Mouse (Mus musculus) layer of hippocampus, adult 18-20 months (tissue): ENCODE measurements at regions not wholly inside any gene's neighbourhood (a gene's known extent, or its start where the extent isn't known, plus 50 kb on each side); places are given as distances from the start of the nearest gene placed in this dataset.

Source experiments
- DNase-seq, 2 experiments: peaks; one replicate each; pipeline ENCODE4 v3.0.0; 2022; ENCODE audit warnings: low spot score in 2 of 2

GRCm38 (mm10) chr16:30118876-30119275 is 54.7 kb downstream of the Hes1 start:
- no peak for DNase-seq

- DNase-seq: no peak
Observed at GRCm38 (mm10) chr16:30120330-30121265, 56.4 kb downstream of the Hes1 start.

DNA sequence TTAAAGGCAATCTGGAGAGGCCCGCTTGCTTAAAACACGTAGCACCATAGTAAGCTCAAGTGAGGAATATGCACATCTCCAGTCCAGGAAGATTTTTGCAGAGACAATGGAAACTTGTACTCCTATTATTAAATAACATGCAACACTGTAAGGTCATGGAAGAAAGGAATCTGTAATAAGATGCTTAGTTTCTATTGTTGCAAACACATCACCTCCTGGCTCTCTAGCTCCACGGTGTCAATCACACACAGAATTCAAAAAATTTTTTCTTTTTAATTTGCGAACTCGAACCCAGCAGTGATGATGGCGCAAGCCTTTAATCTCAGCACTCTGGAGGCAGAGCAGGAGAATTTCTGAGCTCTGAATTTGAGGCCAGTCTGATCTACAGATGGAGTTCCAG is 57.4 kb downstream of the Hes1 start:
- no peak for DNase-seq

- DNase-seq: no peak
Observed at GRCm38 (mm10) chr16:30122211-30123070, 58.3 kb downstream of the Hes1 start.

GRCm38 (mm10) chr16:30127015-30127414 is 62.8 kb downstream of the Hes1 start:
- no peak for DNase-seq

GRCm38 (mm10) chr16:30128787-30129186 is 64.6 kb downstream of the Hes1 start:
- no peak for DNase-seq

- no peak for DNase-seq
Observed at GRCm38 (mm10) chr16:30129218-30130112, 65.3 kb downstream of the Hes1 start.

GRCm38 (mm10) chr16:30130113-30130471 is 65.9 kb downstream of the Hes1 start:
- DNase-seq: no peak

DNA sequence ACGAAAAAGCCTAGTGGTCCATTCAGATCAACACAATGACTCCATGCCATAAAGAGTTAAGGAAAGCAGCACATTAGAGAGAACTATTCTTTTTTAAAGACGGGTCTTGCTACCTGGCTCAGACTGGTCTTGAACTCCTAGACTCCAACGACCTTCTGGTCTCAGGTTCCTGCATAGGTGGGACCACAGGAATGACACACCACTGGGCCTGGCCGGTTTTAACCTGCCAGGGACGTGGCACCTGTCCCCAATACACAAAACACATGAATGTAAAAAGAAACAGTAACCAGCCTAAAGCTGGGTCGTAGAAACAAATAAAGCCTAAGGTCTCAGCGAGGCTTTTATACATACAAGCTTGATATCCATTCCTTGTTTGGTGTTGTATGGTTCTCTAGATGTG is 67.9 kb downstream of the Hes1 start:
- no peak for DNase-seq

GRCm38 (mm10) chr16:30134642-30135165 is 70.5 kb downstream of the Hes1 start:
- DNase-seq: no peak

DNA sequence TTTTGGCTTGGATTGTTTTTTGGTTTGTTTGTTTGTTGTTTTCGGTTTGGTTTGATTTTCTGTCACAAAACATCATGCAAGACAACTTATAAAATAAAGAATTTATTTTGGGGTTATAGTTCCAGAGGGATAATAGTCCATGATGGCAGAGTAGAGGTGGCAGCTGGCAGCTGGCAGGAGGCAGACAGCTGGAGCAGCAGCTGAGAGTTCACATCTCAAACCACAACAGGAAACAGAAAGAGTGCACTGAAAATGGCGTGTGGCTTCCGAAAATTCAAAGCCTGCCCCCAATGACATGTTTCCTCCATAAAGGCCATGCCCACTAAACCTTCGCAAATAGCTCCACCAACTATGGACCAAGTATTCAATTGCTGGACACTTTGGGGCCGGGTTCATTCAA is 72.7 kb downstream of the Hes1 start:
- no peak for DNase-seq

DNA sequence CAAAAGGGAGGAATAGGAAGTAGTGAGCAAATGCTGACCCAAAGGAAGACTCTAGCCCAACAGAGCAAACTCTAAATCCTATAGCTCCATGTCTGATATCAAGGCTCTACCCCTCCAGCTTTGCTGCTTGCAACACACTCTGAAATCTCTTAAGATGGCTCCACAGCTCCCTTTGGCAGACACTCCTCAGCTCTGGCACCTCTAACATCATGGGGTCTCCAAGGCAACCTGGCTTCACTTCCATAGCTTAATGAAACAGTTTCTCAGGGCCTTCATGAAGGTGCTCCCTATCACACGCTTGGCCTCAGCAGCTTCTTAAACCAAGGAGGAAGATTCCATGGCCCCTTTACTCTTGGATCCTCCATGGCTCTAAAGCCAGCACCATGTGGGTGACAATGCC is 73.6 kb downstream of the Hes1 start:
- no peak for DNase-seq

DNA sequence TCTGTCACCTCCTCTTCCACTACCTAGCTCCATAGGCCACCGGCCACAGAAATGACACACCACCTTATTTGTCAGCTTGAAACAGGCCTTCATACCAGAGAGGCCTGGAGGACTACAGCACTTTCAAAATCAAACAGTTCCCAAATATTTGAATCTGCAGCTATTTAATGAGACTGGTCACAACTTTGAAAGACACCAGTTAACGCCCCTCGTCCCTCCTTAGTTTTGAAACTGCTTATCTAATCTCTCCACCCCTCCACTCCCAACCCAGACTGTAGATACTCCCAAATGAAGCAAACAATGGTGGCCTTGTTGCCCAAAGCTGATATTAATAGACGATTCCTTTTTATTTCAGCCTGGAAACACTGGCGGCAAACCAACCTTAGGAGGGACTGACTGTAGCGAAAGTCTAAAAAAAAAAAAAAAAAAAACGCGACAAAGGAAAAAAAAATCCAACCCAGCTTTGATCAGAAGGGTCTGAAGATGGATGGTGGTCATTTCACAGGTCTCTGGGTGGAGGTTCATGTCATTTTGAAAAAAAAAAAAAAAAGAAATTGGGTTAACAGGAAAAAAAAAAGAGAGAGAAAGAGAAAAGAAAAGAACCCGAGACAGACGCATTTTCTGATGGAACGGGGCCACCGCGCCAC is 80.8 kb downstream of the Hes1 start:
- no peak for DNase-seq

DNA sequence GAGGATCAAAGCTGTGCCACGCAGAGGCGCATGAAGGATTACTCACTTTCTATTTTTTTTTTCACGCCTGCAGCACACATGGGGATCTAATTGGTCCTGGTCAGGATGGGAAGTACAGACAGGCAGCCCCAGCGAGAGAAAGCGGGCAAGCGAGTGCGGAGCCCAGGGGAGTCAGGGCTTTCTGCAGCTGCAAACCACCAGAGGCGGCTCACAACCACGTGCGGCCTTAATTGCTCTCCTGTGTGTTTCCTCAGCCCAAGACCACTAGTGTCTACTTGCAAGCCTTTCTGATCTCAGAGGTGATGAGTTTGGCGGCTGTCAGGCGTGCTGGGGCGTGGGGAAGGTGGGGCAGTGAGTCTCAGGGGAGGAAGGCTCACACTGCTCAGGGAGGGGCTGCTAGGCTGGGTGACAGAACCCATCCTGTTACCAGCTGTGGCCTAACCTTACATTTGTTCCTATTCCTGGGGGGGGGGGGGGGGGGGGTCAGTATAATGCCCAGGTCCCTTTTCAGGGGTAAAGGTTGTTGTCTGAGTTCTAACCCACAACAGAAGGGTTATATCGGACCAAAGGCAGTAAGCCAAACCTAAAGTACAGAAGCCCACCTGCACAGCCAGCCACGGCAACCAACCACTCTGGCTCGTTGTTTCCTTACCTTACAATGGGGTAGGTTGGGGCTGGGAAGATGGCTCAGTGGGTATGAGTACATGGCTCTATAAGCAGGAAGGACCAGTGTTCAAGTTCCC is 81.5 kb downstream of the Hes1 start:
- DNase-seq: peak in 1 of 2 experiments; percentile 47

DNA sequence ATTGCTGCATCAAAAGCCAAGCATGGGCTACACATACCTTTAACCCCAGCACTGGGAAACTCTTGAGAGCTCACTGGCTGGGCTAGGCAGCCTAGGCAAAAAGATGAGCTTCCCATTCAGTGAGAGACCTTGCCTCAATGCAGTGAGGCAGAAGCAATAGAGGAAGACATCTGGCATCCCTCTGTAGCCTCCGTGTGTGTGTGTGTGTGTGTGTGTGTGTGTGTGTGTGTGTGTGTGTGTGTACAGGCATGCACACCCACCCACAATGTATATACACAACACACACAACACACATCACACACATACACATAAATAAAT is 82.0 kb downstream of the Hes1 start:
- DNase-seq: no peak

GRCm38 (mm10) chr16:30147296-30147695 is 83.1 kb downstream of the Hes1 start:
- DNase-seq: no peak

DNA sequence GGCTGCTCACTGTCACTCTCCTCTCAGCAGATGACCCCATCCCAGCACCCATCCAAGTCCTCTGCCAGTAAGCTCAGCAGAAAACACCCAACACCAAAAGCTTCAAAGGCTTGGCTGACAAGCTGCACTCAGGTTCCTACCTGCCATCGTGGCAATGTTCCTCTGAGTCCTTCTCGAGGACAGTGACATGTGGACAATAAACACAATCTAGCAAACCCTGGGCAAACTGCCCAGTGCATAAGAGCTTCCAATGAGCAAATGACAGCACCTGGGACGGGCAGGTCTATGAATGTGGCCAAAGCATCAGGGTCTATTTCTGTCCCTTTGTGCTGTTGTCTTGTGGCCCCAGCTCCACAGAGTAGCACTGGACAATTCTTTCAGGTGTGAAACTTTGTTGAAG is 86.9 kb downstream of the Hes1 start:
- no peak for DNase-seq

DNA sequence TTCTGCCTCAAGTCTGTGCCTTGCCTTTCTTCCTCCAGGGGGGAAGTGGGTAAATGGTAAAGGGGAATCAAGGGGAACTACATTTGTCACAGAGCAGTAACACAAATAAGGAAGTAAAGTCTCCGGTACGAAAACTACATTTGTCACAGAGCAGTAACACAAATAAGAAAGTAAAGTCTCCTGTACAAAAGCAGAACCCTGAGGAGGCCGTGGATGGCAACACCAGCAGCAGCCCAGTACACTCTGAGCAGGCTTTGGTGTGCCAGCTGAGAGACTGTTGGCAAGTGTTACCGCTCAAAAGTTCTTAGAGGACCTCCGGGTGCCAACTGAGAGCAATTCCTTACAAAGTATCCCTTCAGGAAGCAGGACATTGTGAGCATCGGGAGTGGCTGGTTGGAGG is 90.9 kb downstream of the Hes1 start:
- DNase-seq: peak in 1 of 2 experiments; percentile 41

DNA sequence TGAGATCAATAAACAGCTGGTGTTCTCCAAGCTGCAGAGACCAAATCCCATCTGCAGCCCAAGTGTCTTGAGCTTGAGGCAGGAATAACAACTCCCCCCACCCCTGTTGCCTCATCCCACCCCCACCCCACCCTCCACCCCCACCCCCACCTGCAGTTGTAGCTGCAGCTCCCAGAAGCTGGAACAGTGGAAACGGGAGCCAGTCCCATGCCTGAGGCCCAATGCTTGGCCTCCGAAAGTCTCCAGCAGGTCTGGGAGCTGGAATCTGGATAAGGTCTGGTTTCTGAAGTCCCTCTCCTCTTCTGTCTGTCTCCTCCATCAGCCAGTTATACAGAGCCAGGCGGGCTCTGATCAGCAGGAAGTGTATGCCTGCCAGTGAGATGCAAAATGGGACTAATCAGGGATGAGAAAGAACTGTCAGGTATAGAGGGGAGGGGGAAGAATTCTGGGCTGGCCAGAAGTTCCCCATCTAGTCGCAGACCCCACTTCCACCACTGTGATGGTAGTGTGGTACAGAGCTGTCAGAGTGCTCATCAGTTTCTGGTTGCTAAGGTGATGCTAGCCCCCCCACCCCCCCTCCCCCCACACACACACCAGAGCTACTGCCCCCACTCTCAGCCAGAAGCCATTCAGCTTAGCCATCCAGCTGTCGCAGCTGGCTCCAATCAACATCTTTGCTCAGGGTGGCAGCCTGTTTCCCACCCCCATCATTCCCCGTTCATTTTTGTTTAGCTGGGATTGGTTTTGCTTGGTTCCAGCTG is 91.5 kb downstream of the Hes1 start:
- DNase-seq: no peak
